Mouse (Mus musculus): ENCODE measurements at regions not wholly inside any gene's neighbourhood (a gene's known extent, or its start where the extent isn't known, plus 50 kb on each side); places are given as distances from the start of the nearest gene placed in this dataset.

DNA sequence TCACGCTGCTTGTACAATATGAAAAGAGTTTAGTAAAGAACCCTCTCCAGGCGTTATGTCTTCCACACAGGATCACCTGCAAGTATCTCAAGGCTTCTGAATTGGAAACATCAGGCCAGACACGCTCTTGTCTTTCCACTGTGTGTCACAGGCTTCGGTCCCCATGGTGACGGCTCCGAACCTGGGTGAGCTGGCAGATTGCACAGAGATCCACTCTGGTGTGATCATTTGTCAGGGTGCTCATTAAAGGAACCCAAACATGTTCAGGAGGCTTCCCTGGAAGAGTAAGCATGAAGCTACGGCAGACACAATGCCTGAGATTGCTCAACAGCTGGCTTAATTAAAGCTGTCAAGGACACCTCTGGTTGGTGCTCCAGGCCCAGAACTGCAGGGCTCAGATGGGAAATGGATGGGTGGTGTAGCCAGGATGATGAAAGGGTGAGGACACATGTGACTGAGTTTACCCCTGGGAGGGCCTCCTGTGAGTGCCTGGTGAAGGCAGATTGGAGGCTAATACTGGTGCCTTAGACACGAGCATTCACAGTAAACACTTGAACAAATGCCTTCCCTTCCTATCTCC lies 63.3 kb upstream of the Map1b start:
- no peak for TF ChIP-seq CTCF (IDR thresholded peaks at IDR 0.05 in 2 of 3, conservative IDR thresholded peaks at IDR 0.05 in 1 of 3; ENCODE audit: control insufficient read depth in 1 of 3, insufficient read depth in 1 of 3, low read depth in 2 of 3, low read length in 3 of 3, poor library complexity in 1 of 3, severe bottlenecking in 1 of 3)
- TF ChIP-seq EP300 (IDR thresholded peaks at IDR 0.05; ENCODE audit: low read depth in 1 of 2, low read length in 2 of 2) = no peak
